Mouse (Mus musculus): ENCODE data around the gene 6030458C11Rik. TPM values are rescaled to one million over a fixed set of nuclear protein-coding genes. Genes with fewer than 3 reads are reported as not detected.
"Not testable (repeated sequence)": the region's sequence is repeated elsewhere in the genome, so short reads cannot be mapped to it uniquely, and the experiment has no call there.

6030458C11Rik gene
- polyA plus RNA-seq, 1 experiment, result 24.9 TPM

DNA sequence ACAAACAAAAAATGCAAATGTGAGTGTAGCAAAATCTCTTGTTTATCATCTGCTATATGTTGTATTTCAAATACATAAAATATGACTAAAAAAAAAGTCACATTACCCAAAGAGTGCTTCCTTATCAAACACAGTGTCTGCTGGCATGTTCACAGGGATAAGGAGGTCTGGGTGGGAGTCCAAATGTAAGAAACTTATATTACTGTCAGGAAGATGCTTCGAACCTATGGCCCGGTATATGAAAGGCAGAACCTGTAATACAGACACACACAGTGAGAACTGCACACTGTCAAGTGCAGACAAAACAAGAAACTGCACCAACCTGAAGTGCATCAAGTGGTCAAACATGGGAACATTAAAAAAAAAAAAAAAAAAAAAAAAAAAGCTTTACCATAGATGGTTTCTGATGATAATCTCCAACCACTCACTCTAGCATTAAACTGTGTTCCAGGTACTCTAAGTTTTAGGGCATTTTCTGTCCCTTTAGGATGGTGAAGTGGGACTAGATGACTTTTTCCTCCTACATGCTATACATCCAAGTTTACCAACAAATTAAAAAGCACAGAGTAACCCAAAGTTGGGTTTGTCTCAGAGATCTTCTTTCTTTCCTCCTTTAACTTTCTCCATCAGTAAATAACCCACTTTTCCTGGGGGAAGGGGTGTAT is 862 bp downstream of the 6030458C11Rik start:
- Histone ChIP-seq H3K27ac (ENCODE audit: insufficient read depth, low read length) (no peak overlapping the region), H3K4me3 (ENCODE audit: insufficient read depth, low read length) (peak overlapping the region; percentile 80; the same call in 1 of the 2 replicates), H3K4me1 (ENCODE audit: control insufficient read depth, insufficient read depth, low read length) (peaks cover 7% of the 10 kb centered on the region)
- no peak for TF ChIP-seq CTCF (IDR thresholded peaks at IDR 0.05; ENCODE audit: extremely low read depth, insufficient read depth, low read length)
- no peak for TF ChIP-seq POLR2A (IDR thresholded peaks at IDR 0.05; ENCODE audit: extremely low read depth, insufficient read depth, low read length)

DNA sequence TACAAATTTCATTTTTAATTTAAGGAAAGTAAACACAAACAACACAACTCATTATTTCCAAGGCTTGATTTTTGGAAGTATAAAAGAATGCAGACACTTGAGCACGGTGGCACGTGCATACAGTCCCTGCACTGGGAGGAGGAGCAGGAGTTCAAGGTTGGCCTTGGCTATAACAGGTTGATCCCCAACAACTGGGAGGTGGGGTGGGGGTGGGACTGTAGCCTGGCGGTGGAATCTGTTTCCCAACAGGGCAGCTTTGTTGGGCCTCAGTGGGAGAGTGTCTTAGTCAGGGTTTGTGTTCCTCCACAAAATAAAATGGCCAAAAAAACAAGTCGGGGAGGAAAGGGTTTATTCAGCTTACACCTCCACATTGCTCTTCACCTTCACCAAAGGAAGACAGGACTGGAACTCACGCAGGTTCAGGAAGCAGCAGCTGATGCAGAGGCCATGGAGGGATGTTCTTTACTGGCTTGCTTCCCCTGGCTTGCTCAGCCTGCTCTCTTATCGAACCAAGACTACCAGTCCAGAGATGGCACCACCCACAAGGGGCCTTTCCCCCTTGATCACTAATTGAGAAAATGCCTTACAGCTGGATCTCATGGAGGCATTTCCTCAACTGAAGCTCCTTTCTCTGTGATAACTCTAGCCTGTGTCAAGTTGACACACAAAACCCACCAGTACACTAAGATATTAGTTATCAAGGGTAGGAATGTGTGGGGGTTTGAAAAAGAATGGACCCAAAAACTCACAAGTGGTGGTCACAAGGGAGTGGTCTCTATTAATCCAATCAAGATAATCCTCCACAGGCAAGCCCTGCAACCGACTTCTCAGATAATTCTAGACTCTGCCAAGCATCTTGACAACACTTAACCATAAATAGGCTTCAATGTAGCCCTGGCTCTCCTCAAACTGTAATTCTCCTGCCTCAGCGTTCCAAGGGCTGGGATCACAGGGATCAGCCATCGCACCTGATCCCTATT is 1.7 kb downstream of the 6030458C11Rik start:
- no peak for TF ChIP-seq POLR2A (IDR thresholded peaks at IDR 0.05; ENCODE audit: extremely low read depth, insufficient read depth, low read length)
- no peak for TF ChIP-seq CTCF (IDR thresholded peaks at IDR 0.05; ENCODE audit: extremely low read depth, insufficient read depth, low read length)
- Histone ChIP-seq H3K4me3 (ENCODE audit: insufficient read depth, low read length) (no peak overlapping the region), H3K4me1 (ENCODE audit: control insufficient read depth, insufficient read depth, low read length) (peaks cover 7% of the 10 kb centered on the region), H3K27ac (ENCODE audit: insufficient read depth, low read length) (no peak overlapping the region)

GRCm38 (mm10) chr15:12817592-12817991 is 6.9 kb downstream of the 6030458C11Rik start:
- no peak overlapping the region for H3K27ac ChIP-seq (ENCODE audit: insufficient read depth, low read length)
- no peaks in the 10 kb centered on the region for H3K4me1 ChIP-seq (ENCODE audit: control insufficient read depth, insufficient read depth, low read length)
- H3K4me3 ChIP-seq (ENCODE audit: insufficient read depth, low read length), result no peak overlapping the region
- TF ChIP-seq POLR2A (IDR thresholded peaks at IDR 0.05; ENCODE audit: extremely low read depth, insufficient read depth, low read length) (no peak), CTCF (IDR thresholded peaks at IDR 0.05; ENCODE audit: extremely low read depth, insufficient read depth, low read length) (no peak)

GRCm38 (mm10) chr15:12812646-12813045 is 11.8 kb downstream of the 6030458C11Rik start:
- no peak for TF ChIP-seq POLR2A (IDR thresholded peaks at IDR 0.05; ENCODE audit: extremely low read depth, insufficient read depth, low read length)
- TF ChIP-seq CTCF (IDR thresholded peaks at IDR 0.05; ENCODE audit: extremely low read depth, insufficient read depth, low read length), result no peak
- H3K4me1 ChIP-seq (ENCODE audit: control insufficient read depth, insufficient read depth, low read length), result no peaks in the 10 kb centered on the region
- H3K27ac ChIP-seq (ENCODE audit: insufficient read depth, low read length), result no peak overlapping the region
- no peak overlapping the region for H3K4me3 ChIP-seq (ENCODE audit: insufficient read depth, low read length)

DNA sequence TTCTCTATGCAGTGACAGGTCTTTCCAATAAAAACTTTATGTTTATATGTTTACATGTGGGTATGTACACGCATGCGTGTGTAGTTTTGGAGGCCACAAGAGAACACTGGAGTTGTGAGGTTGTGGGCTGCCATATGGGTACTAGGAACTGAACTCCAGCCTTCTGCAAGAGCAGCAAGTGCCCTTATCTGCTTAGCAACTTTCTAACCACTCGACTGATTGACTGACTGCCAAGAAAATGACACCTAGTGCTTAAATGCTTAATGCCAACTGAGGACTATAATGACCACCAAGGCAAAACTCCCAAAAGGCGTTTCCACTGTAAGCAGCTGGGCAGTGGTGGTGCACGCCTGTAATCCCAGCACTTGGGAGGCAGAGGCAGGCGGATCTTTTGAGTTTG is 15.1 kb downstream of the 6030458C11Rik start:
- TF ChIP-seq CTCF (IDR thresholded peaks at IDR 0.05; ENCODE audit: extremely low read depth, insufficient read depth, low read length), result no peak
- TF ChIP-seq POLR2A (IDR thresholded peaks at IDR 0.05; ENCODE audit: extremely low read depth, insufficient read depth, low read length), result no peak
- H3K4me3 ChIP-seq (ENCODE audit: insufficient read depth, low read length), result no peak overlapping the region
- H3K4me1 ChIP-seq (ENCODE audit: control insufficient read depth, insufficient read depth, low read length), result no peaks in the 10 kb centered on the region
- no peak overlapping the region for H3K27ac ChIP-seq (ENCODE audit: insufficient read depth, low read length)

DNA sequence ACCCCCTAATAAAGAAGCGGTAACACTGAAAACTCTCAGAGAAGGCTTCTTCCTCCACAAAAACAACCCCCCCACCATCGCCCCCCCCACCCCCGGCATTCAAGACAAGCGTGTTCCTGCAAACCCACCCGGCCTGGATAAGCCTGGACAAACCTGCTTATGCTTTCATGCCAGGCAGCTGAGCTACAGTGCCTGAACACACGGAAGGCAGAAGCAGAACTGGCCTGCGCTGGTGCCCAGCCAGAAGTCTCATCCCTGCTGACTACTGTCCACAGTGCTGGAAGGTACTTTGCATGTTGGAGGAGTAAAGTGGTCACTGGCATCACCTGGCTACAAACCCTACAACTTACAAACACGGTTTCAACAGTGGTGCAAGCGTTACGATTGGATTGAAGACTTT is 17.4 kb downstream of the 6030458C11Rik start:
- H3K27ac ChIP-seq (ENCODE audit: insufficient read depth, low read length), result no peak overlapping the region
- H3K4me3 ChIP-seq (ENCODE audit: insufficient read depth, low read length), result no peak overlapping the region
- TF ChIP-seq POLR2A (IDR thresholded peaks at IDR 0.05; ENCODE audit: extremely low read depth, insufficient read depth, low read length) (no peak), CTCF (IDR thresholded peaks at IDR 0.05; ENCODE audit: extremely low read depth, insufficient read depth, low read length) (no peak)
- H3K4me1 ChIP-seq (ENCODE audit: control insufficient read depth, insufficient read depth, low read length), result no peaks in the 10 kb centered on the region

DNA sequence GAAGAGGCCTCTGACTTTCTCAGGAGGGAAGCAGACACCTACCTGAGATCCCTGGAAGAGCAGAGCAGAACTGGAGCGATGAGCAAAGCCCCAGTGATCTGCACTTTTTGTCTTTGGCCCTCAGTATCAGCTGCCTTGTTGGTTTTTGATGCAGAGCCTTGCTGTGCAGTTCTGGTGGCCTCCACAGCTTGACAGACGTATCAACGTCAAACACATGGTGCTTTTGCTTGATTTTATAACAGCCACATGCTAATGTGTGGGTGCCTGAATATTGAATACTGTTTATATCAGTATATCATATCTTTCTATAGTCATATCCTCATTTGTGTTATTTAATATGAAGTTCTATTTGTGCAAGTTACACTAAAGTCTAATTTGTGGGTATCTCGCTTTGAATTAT is 19.4 kb downstream of the 6030458C11Rik start:
- Histone ChIP-seq H3K4me3 (ENCODE audit: insufficient read depth, low read length) (no peak overlapping the region), H3K27ac (ENCODE audit: insufficient read depth, low read length) (no peak overlapping the region), H3K4me1 (ENCODE audit: control insufficient read depth, insufficient read depth, low read length) (no peaks in the 10 kb centered on the region)
- no peak for TF ChIP-seq POLR2A (IDR thresholded peaks at IDR 0.05; ENCODE audit: extremely low read depth, insufficient read depth, low read length)
- no peak for TF ChIP-seq CTCF (IDR thresholded peaks at IDR 0.05; ENCODE audit: extremely low read depth, insufficient read depth, low read length)

GRCm38 (mm10) chr15:12801142-12801506 is 23.3 kb downstream of the 6030458C11Rik start:
- not testable (repeated sequence) for H3K4me1 ChIP-seq (ENCODE audit: control insufficient read depth, insufficient read depth, low read length); H3K27ac ChIP-seq (ENCODE audit: insufficient read depth, low read length); H3K4me3 ChIP-seq (ENCODE audit: insufficient read depth, low read length)

GRCm38 (mm10) chr15:12800405-12801141 is 23.9 kb downstream of the 6030458C11Rik start:
- no peak overlapping the region for H3K4me3 ChIP-seq (ENCODE audit: insufficient read depth, low read length)
- no peak overlapping the region for H3K27ac ChIP-seq (ENCODE audit: insufficient read depth, low read length)
- no peak for TF ChIP-seq POLR2A (IDR thresholded peaks at IDR 0.05; ENCODE audit: extremely low read depth, insufficient read depth, low read length)
- no peak for TF ChIP-seq CTCF (IDR thresholded peaks at IDR 0.05; ENCODE audit: extremely low read depth, insufficient read depth, low read length)
- peaks cover 8% of the 10 kb centered on the region for H3K4me1 ChIP-seq (ENCODE audit: control insufficient read depth, insufficient read depth, low read length)

Measured in cortical plate, adult 2 months (tissue).